Mouse (Mus musculus) ES-Bruce4 (cell line): ENCODE results near the gene Sos1.

ENCODE experiments used
- CTCF ChIP-seq: IDR thresholded peaks from one replicate; pipeline ENCODE4 v1.8.1; 2011; ENCODE audit warnings: low read depth, low read length
- EP300 ChIP-seq: IDR thresholded peaks from 2 replicates; pipeline ENCODE4 v1.6.1; 2011; ENCODE audit warnings: low read depth, low read length; ENCODE audit not compliant: insufficient read depth
- POLR2A ChIP-seq: IDR thresholded peaks from one replicate; pipeline ENCODE4 v1.8.1; 2011; ENCODE audit warnings: low read length; ENCODE audit not compliant: insufficient read depth

DNA sequence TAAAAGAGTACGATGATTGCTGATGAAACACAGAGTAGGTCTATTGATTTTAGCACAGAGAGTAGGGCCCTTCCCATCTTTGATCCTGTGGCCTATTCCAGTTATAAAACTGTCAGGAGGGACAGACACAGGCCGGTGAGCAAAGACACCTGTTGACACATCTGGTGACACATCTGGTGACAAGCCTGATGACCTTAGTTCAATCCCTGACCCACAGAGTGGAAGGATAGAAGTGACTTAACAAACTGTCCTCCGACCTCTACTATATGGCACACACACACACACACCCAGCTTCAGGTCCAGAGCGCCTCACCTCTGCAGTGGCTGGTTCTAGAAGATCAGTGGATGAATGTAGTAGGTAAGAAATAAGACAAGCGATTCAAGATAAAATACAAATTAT, 33.8 kb downstream of the Sos1 start:
- TF ChIP-seq POLR2A (no peak), CTCF (no peak), EP300 (no peak)
